Mouse (Mus musculus) cerebellum, adult 9-11 months (tissue): ENCODE measurements around the gene Gsdma.
"Not testable (repeated sequence)": the region's sequence is repeated elsewhere in the genome, so short reads cannot be mapped to it uniquely, and the experiment has no call there.

Experiments
- DNase-seq: peaks from one replicate; pipeline ENCODE4 v3.0.0; 2022

The Gsdma gene

DNA sequence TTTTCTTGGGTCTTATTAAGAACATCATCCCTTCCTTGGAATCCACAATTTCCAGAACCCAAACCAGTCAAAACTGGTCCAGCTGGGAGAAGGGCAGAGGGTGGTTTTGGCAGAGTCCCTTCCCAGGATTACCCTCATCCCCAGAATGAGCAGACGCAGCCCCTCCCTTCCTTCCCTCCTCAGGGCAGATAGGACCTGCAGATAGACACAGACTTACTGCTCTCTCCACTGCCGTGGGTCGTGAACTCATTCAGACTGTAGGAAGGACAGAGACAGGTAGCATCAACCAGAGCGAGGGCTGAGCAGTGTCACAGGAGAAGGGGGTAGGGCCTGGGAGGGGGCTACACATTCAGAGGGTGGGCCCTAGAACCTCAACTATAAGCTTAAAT, 46.9 kb downstream of the Gsdma start:
- no peak for DNase-seq

DNA sequence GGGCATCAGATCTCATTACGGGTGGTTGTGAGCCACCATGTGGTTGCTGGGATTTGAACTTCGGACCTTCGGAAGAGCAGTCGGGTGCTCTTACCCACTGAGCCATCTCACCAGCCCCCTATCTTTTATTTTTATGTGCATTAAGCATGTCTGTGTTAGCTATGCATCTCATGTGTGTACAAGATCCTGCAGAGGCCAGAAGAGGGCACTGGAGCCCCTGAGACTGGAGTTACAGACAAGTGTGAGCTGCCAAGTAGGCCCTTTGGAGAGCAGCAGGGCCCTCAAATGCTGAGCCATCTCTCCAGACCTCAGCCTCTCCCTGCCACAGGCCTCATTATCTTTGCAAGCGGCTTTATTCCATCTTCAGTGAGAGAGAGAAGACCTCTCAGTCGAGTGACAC, 47.9 kb downstream of the Gsdma start:
- not testable (repeated sequence) for DNase-seq

DNA sequence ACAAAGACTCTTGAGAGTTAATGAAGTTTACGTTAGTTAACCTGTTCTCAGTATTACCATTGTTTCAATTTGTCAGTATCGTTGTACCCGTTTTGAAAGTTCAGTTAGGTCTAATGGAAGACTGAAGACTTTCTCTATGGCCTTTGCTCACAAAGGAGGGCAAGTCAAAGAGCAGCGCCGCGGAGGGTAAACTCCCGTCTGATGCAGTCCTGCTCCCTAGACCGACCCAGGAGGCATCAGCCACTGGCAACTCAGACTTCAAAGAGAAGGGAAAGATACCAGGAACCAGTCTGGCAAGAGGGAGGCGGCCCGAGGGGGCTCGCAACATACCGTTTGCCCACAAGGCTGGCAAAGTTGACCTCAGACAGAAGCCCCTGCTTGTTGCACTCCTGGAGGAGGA, 49.6 kb downstream of the Gsdma start:
- no peak for DNase-seq

DNA sequence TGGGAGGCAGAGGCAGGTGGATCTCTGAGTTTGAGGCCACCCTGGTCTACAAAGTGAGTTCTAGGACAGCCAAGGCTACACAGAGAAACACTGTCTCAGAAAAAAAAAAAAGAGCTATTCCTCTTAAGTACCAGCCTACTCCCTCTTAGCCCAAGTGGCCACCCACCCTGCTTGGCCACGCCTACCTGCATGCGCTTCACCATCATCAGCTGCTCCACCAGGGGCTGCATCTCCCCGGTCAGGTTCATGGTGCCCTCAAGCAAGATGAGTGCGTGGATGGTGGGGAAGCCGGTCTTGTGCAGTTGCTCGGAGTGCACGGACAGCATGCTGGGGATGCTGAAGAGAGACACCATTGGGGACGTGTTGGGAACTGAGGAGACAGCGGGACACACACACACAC, 51.8 kb downstream of the Gsdma start:
- DNase-seq: no peak

DNA sequence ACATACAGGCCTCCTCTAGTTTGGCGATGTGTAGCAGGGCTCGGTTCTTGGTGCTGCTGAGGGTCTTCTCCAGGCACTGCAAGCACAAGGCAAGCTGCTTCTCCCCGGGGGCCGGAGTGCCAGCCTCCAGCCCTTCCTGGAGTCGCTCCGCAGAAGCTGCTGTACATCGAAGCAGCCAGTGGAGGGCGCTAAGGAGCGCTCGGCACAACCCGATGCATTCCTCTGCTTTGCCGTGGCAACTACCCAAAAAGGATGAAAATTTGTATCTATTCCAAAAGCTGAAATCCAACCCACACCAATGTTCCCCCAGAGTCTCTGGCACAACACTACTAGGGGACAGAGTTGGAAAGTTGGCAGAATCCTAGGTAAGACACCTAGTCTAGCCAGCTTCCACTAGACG, 53.8 kb downstream of the Gsdma start:
- DNase-seq: peak; percentile 87

DNA sequence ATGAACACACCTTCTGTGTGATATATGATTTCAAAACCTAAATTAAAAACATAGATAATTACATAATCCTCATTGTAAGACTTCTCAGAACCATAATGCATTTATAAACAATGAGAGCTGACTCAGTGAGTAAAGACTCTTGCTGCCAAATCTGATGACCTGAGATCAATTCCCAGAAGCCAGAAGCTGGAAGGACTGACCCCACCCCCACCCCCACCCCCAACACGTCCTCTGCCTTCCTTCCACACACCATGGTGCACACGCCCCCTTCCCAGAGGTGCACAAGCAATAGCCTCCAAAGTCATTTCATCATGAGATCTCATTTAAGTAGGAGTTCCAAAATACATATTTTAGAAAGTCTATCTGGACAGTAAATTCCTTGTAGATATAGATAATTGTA, 56.6 kb downstream of the Gsdma start:
- DNase-seq: no peak

DNA sequence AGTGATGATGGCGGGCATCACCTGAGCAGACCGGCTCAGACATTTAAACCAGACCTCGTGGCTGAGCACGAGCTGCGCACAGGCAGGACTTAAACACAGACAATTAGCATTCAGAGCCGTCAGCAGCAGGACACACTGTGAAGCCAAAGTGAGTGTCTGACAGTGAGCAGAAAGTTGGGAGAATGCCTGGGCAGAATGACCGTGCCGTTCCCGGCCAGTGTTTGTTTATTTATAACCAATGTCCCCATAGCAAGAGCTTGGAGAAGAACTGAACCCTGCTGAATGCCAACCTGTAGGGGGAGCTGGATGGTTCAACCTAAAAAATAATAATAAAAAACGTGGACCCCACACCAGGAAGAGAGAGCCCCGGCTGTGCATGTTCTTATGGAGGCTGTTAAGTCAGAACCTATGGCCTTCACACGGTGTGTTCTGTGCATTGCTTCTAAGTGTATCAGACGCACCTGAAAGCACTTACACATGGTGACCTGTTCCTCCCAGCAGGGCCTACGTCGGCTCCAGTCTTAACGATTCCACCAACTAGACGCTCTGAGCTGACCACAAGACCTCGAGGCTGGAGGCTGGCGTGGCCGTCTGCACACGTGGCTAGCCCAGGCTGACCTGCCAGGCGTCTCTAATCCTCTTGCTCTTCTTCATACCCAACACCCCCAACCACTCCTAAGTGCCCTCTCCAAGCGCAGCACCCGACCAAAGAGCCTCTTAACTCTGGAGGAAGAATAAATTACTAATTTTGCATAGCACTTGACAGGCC, 57.5 kb downstream of the Gsdma start:
- DNase-seq: peak; percentile 81

DNA sequence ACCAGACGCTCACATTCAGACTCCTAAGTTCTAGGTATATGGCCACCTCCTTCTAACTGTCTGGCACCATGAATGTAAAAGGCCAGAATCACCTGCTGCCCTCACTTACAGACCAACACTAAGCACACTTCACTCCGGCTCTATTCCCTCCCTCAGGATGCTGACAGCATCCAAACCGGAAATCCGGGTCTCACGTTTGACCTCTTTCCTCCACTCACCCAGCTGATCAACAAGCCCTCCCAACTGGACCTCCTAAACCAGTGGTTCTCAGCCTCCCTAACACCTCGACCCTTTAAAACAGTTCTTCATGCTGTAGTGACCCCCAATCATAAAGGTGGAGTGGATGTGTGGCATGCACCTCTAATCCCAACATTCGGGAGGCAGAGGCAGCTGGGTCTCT, 58.9 kb downstream of the Gsdma start:
- no peak for DNase-seq

DNA sequence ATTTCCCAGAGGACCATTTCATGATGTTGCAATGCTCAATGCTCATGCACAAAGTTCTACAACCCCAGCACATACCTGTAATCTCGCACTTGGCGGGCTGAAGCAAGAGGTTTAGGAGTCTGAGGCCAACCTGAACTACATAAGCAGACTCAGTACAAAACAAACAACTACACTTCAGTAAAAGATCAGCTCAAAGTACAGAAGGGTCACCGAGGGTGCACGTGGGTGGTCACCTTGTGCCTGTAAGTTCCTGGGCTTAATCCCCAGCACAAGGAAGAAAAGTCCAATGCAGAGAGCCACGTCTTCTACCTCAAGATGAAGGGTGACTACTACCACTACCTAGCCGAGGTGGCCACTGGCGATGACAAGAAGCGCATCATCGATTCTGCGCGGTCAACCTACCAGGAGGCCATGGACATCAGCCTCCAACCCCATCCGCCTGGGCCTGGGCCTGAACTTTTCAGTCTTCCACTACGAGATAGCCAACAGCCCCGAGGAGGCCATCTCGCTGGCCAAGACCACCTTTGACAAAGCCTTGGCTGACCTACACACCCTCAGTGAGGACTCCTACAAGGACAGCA, 61.9 kb downstream of the Gsdma start:
- DNase-seq: no peak
